In genomic region chr11:19533701-19534100, GRCm38 (mm10) we compare ENCODE assay signal across 11 mouse cellular contexts.
A peak's percentile ranks its signal among the peaks of the same experiment; 100 is the strongest.
DNase-seq lines count a peak whose midpoint lies in the region; TF ChIP-seq lines count a peak whose summit lies in the region.
"Had no signal": no experiment of that assay in that cellular context is flagged by ENCODE, and none has a peak within 500 bp of the region (broad histone marks: within the 10 kb centered on the region; RNA-seq: fewer than 3 reads in every experiment).

No protein-coding gene starts in this region.

- H3K4me3 ChIP-seq in gastrocnemius, adult 2 months: no peak overlapping the region
- H3K4me3 ChIP-seq in layer of hippocampus, adult 2 months: no peak overlapping the region
- H3K4me3 ChIP-seq: liver, embryonic 12.5 days; midbrain, embryonic 12.5 days; neural tube, embryonic 13.5 days had no signal

- intact Hi-C loops in gastrocnemius, adult 2 months (cut with DNase I): loop anchor here (5.0 kb wide), 1 partner anchor 661 kb away; no protein-coding TSS in a partner anchor
- intact Hi-C loops in gastrocnemius, postnatal 36 days (cut with DNase I): loop anchor here (5.0 to 10.0 kb wide), 4 partner anchors 111 to 659 kb away; no protein-coding TSS in a partner anchor

- no peak overlapping the region for H3K27ac ChIP-seq in gastrocnemius, adult 2 months
- H3K27ac ChIP-seq in layer of hippocampus, adult 2 months: no peak overlapping the region
- H3K27ac ChIP-seq: liver, embryonic 12.5 days; midbrain, embryonic 12.5 days; neural tube, embryonic 13.5 days had no signal

- peak; percentile 12 for DNase-seq in gastrocnemius, adult 2 months
- no peak for DNase-seq in gastrocnemius, postnatal 36 days
- DNase-seq in layer of hippocampus, adult 2 months (ENCODE audit: low spot score in 2 of 2): no peak
- DNase-seq in layer of hippocampus, adult 18-20 months (ENCODE audit: low spot score in 2 of 2): no peak
- DNase-seq in cerebellum, postnatal 25 days: peak; percentile 19 to 61
- peak; percentile 41 for DNase-seq in lung, postnatal 10 days
- no peak for DNase-seq in right cerebral cortex, adult 2 months (ENCODE audit: low spot score in 2 of 2)
- no peak for DNase-seq in layer of hippocampus, postnatal 10 days (ENCODE audit: low spot score in 2 of 2)

- peak; percentile 26; the same call in 1 of the 2 replicates for TF ChIP-seq CTCF in gastrocnemius, adult 2 months (IDR thresholded peaks at IDR 0.05)
- TF ChIP-seq CTCF in layer of hippocampus, adult 2 months (conservative IDR thresholded peaks at IDR 0.05): peak; percentile 34; the same call in 1 of the 2 replicates

Comparison
In these comparisons a context has a peak if more than half of its experiments do, and no peak if none do; other contexts are left out.
1. DNase-seq: peak in gastrocnemius, adult 2 months (single experiment), cerebellum, postnatal 25 days (2 of 2) and lung, postnatal 10 days (single experiment); none in gastrocnemius, postnatal 36 days (0 of 2), layer of hippocampus, adult 2 months (0 of 2), layer of hippocampus, adult 18-20 months (0 of 2), right cerebral cortex, adult 2 months (0 of 2) and layer of hippocampus, postnatal 10 days (0 of 2).